Mouse (Mus musculus) adrenal gland, adult 2 months (tissue): ENCODE data around the gene Gm12248. TPM values are rescaled to one million over a fixed set of nuclear protein-coding genes. Genes with fewer than 3 reads are reported as not detected.

Source experiments
- DNase-seq: peaks from one replicate; pipeline ENCODE4 v3.0.0; 2021
- long read RNA-seq: library from polyadenylated mRNA; stranded (forward); transcript quantifications from one replicate; pipeline ENCODE4 v2.0.0, GENCODE M21; 2021
- polyA plus RNA-seq: library from polyadenylated mRNA; depleted of rRNA; stranded (reverse); fragments of >200 nt; gene quantifications from 2 replicates; pipeline ENCODE4 v1.2.3, GENCODE M21; 2012; rRNA removed
- total RNA-seq, 2 experiments: library from RNA; stranded (reverse); gene quantifications; 2 replicates each; pipeline ENCODE4 v1.2.3; 2021

Gm12248 gene
- total RNA-seq (1 to 10 TPM in 1 of 2 experiments, not detected in 1; 3.9 TPM), polyA plus RNA-seq (2.9 and 4.4 TPM in 2 replicates)
- long read RNA-seq: 0 reads

DNA sequence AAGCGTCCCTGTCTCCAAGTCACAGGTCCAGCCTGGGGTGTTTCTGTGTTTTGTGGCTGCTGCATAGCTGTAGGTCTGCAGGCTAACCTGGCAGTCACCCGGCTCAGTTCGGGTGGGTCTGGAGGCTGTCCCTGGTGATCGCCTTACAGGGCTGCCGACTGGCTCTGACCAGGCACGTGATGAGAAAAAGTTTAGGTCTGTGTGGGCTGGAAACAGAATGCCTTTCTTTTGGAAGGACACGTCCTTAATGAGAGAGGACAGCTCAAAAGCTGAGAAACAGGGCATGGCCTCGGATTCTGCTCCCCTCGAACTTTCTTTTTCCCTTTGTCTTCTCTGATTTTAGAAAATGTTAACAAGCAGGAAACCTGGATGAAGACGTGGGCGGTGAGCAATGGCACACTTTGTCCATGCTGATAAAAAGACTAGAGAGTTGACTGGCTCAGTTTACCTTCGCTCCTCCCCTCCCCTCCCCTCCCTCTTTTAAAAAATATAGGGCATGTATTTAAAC lies at the start of gene Gm12248:
Gm12248 (minus strand) TSS at position 114 of the 508 bp plus-strand sequence.
- peak; percentile 67 for DNase-seq

DNA sequence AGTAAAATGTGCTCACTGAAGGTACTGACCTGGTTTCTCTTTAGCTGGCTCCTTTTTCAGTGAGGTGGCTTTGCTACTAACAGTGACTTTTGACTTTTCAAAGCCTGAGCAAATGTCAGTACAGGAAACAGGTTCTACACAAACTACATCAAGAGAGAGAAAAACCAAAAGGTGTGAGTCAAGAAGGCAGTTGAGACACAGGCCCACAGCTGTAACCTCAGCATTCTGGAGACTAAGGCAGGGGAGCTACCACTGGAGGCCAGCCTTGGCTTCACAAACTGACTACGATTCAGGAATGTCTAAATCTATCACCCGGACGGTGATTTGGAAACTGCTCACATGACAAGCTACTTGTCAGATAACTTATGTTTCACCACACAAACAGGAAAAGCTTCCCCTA lies 46.5 kb upstream of the Gm12248 start:
- DNase-seq: no peak

DNA sequence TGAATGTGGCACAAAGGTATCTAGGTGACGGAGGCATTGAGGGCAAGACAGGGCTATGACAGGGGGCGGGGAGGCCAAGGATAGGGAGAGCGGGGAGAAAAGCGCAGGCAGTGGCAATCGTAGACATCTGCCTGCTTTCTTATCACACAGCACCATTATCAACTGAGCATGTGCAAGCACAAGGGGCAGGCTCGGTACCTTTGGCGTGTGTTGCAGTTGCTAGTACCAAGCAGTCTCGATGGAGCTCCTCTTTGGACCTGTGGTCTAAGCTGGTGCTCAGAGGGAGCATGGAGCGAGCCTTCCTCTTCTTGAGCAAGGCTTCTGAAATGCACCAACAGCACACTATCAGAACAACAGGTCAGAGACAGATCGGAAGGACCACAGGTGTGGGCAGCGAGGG lies 45.9 kb upstream of the Gm12248 start:
- no peak for DNase-seq

DNA sequence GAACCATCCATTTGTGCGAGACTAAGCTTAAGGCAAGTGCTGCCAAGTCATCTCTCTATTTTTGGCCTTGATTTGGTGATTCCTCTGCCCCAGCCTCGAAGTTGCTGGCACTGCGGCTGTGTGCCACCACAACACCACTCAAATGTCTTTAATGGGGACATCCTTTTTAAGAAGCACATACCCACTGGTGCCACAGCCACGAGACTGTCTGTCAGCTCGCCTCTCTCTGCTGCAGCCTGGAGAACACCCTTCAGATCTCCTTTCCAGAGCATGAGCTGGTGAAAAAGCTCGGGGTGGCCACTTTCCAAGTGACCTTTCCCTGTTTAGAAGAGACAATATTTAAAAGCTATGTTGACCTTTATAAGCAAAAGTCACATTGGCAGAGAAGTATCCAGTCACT lies 43.7 kb upstream of the Gm12248 start:
- DNase-seq: peak; percentile 70

DNA sequence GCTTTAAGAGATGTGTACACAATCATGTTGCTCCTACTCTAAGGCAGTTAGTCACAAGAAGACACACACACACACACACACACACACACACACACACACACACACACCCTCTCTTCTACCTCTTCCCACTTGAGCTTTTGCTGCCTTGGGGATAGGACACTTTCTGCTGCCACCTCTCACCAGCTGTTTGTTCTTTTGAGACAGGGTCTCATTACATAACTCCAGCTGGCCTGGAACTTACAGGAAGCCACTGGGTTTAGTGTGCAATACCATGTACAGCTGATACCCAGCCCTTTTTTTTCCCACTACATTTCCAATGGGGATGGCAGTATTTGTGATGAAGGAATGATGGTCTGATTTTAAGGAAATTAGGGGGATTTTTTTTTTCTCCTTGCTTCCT lies 42.4 kb upstream of the Gm12248 start:
- DNase-seq: no peak

DNA sequence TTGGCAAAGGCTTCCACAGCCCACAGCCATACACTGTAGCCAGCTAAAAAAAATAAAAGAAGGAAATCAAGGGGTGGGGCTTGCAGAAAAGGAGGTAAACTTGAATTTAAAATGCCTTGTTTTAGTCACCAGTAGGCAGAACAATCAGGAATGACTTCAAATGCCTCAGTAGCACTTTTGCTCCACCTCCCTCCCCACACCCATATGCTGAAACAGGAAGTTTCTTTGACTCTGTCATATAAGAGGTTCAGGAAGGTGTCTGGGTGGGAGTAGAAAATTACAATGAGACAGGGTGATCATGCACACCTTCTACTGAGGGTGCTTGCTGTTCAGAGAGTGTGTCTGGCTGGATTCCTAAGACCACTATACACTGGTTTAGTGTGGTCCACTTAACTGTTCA lies 41.9 kb upstream of the Gm12248 start:
- no peak for DNase-seq

DNA sequence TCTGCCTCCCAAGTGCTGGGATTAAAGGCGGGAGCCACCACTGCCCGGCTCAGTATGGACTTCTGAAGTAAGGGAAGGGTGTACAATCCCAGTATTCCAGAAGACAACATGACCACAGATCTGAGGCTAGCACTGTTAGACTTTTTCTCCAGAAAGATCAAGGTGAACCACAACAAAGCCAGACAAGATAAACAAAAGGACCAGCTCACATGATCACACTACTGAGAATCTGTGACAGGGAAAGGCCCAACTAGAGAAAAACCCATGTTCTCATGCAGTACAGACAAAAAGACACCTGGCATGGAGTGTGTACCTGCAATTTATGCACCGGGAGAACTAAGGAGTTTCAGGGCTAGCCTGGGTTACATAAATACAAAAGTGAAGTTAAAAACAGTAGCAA lies 39.1 kb upstream of the Gm12248 start:
- DNase-seq: no peak

DNA sequence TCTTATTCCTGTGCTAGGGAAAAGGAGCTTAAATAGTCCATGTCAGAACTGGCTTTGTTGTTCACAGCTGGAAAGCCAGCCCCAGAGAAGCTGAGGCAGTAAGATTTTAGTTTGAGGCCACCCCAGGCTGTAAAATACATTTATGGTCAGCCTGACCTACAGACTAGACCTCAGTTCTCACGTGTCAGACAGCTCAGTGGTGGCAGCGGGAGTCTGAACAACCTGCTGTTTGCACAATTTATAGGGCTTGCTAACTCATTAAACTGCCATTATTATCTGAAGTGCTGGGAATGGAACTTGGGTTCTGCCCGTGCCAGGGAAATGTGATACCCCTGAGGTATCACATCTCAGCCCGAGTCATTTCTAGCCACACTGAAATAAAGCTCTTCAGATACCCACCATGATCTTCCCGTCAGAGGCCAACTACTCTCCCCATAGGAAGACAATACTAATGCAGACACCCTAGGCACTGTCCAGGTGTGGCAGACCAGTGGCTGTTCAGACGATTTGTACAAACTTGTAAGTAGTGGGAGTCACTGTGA lies 36.4 kb upstream of the Gm12248 start:
- no peak for DNase-seq

DNA sequence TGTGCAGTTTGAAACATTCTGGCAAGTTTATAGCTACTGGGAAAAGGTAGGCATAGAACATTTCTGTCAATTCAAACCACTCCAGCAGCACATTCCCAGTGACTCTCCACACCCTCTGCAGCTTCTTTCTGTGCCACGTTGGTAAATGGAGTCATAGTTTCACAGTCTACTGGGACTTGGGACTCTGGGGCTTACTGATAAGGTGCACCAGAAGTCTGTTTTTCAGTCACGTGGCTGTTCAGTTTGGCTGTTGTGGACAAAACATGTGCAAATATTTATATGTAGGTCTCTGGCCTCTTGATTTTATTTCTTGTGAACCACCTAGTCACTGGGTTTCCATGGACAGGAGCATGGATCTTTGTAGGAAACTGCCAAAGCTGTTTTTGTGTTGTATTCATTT lies 34.6 kb upstream of the Gm12248 start:
- DNase-seq: no peak

DNA sequence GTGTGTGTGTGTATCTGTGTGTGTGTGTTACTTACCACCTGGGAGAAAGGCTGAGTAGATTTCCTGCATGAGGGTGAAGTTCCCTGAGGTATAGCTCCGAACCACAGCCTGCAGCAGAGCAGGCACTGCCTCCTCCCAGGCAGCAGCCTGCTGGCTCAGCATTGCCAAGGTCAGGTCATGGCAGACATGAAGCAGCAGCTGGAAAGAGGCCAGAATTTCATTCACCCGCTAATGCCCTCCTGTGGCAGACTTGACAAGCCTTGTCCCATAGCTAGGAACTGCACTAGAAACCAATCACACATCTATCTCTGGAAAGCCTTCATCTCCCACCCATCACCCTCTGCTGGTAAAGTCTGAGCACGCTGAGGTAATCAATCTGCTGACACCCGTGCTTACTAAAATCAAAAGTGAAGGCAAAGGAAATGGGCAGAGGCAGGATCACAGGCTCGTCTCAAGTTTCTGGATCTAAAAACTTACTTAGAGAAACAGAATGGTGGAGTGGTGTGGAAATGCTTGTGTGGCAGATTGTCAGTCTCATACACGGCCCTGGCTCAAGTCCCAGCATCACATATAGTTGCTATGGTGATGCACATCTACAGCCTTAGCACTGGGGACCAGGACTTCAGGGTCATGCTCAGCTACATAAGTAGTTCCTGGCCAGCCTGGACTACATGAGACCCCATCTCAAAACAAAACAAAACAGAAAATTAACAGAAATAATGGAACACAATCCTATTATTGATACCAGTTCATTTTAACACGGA lies 33.6 kb upstream of the Gm12248 start:
- peak; percentile 92 for DNase-seq

DNA sequence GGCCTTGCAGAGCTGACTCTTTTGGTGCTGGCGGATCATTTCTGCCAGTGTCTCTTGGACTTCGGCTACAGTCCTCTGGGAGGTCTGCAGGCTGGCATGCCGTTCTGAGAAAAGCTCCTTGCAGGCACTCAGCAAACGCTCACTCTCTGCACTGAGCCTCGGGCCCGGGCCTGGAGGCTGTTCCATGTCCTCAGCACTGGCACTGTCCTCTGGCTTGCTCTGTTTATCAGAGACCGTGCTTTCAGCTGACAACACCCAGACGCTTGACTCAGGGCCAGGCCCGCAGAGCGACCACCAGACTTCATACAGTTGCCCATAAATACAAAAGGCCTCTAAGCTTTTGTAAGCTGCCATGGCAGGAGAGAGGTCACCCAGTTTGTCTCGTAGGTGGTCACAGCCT lies 32.1 kb upstream of the Gm12248 start:
- no peak for DNase-seq

DNA sequence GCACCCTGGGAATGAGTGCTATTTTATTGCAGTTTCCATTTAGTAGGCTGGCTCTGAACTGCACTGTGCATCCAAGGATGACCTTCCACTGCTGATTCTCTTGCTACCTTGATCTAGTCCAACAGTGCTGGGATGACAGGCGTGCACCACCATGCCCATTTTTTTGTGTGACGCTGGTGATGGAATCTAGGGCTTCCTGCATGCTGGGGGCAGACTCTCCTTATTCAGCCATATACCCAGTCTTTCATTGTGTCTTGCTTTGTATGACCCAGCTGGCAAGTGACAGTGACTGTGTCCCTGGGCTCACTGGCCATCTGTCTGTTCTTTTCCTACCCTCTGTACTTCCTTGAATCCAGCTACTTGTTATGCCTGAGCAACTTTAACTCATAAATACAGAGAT lies 30.8 kb upstream of the Gm12248 start:
- no peak for DNase-seq

DNA sequence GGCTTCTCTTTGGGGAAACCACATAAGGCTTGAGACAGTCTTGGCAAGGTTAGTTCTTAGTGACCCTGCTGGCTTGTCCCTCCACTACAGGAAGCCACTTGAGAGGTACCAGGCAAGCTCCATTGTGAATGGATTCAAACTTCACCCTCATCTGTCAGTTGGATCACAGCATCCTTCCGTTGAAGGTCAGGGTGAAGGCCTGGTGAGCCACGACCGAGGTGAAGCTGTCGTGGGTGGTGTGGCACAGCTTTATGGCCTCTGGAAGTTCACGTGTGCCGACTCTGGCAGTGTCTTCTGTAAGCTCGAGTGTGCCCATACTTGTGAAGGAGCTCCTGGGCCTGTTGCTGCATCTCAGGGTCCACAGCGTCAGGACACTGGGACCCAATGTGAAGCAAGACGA lies 28.4 kb upstream of the Gm12248 start:
- peak; percentile 64 for DNase-seq

DNA sequence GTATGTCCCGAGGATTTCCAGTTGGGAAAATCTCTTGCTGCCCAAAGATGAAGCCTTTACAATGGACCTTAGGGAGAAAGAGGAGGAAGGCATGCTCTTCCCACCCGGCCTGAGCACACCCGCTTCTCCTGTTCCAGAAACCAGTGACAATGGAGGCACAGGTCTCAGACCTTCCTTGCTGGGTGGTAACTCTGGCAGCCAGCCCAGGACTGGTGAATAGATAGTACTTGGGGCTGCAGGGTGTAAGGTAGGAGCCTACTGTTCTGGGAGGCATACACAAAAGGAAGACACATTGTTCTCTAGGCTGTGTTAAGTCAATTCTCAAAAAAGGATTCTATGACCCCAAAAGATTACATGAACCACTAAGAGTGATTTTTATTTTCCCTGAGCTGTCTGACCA lies 27.7 kb upstream of the Gm12248 start:
- no peak for DNase-seq

DNA sequence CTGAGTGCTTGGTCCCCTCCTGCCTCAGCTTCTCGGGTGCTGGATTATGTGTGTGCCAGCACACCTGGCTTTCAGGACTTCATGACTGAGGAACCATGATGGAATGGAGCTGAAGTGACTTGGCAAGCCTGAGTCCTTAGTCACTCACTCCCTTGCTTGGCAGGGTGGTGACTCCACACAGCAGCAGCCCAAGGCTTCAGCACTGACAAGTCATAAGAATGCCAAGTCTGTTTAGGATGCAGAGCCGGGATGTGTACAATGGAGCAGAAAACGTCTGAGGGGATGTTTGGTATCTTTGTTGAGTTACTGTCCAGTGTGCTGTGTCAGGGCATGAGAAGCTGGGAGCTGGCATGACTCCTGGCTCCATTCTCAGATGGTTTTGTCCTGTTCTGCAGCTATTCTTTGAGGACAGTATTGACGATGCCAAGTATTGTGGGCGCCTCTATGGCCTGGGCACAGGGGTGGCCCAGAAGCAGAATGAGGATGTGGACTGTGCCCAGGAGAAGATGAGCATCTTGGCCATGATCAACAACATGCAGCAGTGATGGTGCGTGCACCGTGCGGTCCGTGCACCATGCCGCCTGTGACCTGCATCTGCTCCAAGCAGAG lies 24.2 kb upstream of the Gm12248 start:
- DNase-seq: peak; percentile 62

DNA sequence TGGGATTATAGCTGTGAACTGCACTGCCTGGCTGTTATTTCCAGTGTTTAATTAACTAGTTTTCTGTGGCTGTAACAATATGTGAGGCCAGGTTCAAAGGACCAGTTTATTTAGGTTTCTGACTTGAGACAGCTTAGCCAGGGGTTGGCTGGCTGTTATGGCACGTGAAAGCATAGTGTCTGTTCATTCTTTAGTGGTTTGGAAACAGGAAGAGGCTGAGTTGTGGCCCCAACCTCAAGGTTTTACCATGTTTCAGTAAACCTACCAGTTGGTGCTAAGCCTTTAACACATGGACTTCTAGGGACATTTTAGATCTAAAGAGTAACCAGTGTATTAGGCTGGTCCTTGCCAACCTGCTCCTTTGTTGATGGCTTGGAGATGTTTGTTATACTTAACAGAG lies 23.6 kb upstream of the Gm12248 start:
- no peak for DNase-seq

DNA sequence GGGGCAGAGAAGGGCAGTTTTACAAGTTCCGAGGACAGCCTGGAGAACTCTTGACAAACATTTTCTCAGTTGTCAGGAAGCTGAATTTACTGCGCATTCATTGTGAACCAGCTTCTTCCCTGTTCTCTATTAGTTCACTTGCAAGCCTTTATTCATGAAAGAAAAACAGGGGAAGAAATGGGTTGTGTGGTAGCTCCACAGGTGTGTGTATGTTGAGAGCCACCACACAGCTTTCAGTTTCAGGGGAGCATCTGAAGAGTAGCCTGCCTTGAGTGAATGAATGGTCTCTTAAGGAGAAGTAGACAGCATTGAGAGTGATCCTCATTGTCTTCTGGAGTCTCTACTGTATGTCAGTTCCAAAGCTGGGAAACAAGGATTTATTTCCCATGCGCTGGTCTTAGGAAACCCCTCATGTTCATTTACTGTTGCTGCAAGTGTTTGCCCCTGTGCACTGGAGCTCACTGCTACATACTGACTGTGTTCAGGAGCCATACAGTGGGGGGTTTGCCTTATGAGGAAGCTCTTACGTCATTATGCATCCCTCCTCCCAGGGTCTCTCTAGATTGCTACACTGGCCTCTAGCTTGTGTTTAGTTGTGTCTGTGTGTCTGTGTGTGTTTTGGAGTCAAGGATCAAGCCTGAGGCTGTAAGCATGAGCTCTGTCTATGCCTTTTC lies 14.9 kb upstream of the Gm12248 start:
- DNase-seq: no peak

DNA sequence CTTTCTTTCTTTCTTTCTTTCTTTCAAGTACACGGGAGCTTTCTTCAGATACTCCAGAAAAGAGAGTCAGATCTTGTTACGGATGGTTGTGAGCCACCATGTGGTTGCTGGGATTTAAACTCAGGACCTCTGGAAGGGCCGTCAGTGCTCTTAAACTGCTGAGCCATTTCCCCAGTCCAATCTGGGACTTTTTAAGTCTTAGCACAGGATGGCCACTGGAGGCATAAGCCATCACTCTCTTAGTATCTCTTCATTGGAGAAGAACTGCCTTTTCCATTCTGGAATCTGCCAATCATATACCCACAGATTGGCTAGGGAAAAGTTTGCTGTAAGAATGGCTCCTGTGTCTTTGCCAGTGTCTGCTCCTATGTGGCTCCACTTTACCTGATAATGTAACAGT lies 14.1 kb upstream of the Gm12248 start:
- DNase-seq: no peak

DNA sequence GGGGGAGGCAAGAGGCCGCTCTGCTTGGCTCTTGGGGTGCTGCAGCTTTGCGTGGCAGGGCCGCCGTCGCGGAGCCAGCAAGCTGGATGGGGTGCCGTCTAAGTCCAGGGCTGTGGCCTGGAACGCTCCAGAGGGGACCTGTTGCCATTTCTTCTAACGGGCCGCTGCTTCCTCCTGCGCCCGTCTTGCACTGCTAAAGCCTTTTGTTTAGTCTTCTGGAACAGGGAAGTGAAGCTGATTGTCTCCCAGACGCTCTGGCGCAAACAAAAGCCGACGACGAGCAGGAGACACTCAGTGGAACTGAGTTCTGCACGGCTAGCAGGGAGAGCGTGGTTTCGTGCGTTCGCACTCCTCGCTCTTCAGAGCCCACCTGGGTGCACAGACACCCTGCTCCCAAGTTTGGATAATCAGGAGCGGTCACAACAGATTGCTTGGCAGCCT lies 11.4 kb upstream of the Gm12248 start:
- DNase-seq: no peak

DNA sequence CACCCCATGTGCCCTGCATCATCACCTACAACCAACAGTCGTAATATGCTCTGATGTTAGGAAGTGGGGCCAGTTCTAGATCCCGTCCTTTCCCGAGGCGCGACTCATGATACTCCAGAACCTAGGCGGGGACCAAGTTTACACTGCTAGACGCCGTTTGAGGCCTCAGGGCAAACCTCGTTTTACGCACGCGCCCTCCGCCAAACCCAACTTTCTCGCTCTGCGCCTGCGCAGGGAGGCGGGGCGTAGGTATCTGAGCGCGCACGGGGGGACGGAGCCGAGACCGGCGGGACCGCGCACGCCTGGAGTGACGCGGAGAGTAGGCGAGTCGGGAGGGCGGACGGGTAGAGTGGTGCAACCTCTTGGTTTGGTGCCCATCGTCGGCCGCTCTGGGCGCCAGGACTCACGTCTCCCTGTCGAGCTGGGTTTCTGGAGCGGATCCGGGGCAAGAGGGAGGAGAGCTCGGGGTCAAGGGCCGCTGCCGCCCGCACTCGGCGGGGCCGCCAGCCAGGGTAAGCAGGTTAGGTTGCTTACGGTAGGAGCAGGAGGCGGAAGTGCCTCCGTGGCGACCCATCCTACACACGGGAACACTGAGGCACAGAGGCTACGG lies 10.9 kb upstream of the Gm12248 start, which contains the start of gene Cnot8:
Cnot8 (plus strand) TSS at position 457 of the 610 bp plus-strand sequence.
- peak; percentile 100 for DNase-seq

DNA sequence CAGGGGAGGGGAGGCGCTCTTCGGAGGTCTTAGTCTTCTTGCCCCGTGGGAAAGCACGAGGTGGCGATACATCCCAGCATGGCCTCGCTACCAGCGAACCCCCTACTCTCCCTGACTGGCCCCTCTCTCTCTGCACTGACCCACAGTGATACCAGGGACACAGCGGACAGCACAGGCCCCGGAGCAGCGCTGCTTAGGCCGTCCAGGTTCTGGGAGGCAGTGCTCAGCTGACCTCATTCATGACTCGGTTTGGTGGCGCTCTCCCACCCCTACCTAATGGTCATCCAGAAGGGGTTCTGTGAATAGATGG lies 10.4 kb upstream of the Gm12248 start:
- DNase-seq: no peak

DNA sequence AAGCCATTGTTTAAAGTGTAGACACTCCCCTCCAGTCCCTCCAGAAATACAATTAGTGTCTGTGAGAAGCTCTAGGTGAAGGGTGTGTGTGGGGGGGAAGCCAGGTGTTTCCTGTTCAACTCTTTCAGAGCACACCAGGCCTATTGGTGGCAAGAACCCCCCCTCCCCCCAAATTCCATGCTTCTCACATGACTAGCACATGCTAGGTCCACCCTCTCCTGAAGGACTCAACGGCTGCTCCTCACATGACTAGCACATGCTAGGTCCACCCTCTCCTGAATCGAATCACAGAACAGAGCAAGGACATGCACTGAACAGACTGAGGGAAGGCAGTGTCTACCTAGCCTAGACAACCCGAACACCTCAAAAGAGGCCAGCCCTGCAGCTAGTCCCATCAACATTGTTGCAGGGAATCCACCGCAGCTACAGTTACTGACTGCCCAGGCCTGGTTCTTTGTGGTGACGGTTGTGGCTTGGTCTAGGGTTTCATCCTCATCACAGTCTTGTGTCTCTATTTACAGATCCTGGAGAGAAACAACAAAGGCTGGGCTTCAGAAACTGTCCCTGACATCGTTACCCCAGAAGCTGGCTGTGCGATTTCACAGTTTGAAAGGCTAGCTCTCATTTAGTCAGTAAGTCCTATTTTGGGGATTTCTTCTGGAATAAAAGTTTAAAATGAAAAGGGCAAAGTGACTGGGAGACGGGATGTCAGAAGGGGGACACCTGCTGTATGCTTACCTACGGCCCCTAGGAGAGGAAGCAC lies 9.8 kb upstream of the Gm12248 start:
- DNase-seq: no peak
